Mouse (Mus musculus) stomach, postnatal 0 days (tissue): ENCODE measurements at regions not wholly inside any gene's neighbourhood (a gene's known extent, or its start where the extent isn't known, plus 50 kb on each side); places are given as distances from the start of the nearest gene placed in this dataset.

Experiments
- ATAC-seq: fragments of 200-750 bp; cut with Nextera tagmentation; 2 replicates; pipeline ENCODE4 v1.8.0; 2017; ENCODE audit not compliant: low FRiP score, low TSS enrichment
- DNase-seq: peaks from one replicate; pipeline ENCODE4 v3.0.0-alpha.2; 2016; ENCODE audit warnings: low spot score
- H3K27ac ChIP-seq: fragments of 300-500 bp; sonication (generic); replicated peaks from 2 replicates; pipeline ENCODE4 v1.5.1; 2014; ENCODE audit warnings: mild to moderate bottlenecking, control low read depth
- H3K27me3 ChIP-seq: fragments of 300-500 bp; sonication (generic); 2 replicates; pipeline ENCODE4 v1.6.1; 2014; ENCODE audit warnings: low read length; ENCODE audit not compliant: control insufficient read depth, insufficient read depth
- H3K36me3 ChIP-seq: fragments of 300-500 bp; sonication (generic); 2 replicates; pipeline ENCODE4 v1.6.1; 2014; ENCODE audit warnings: low read length, mixed read lengths; ENCODE audit not compliant: control insufficient read depth, insufficient read depth
- H3K4me1 ChIP-seq: fragments of 300-500 bp; sonication (generic); replicated peaks from 2 replicates; pipeline ENCODE4 v1.6.1; 2014; ENCODE audit warnings: antibody characterized with exemption; ENCODE audit not compliant: control insufficient read depth, insufficient read depth
- H3K4me2 ChIP-seq: fragments of 300-500 bp; sonication (generic); replicated peaks from 2 replicates; pipeline ENCODE4 v1.6.1; 2014; ENCODE audit warnings: low read depth, mild to moderate bottlenecking, control low read depth, moderate library complexity
- H3K4me3 ChIP-seq: fragments of 300-500 bp; sonication (generic); 2 replicates; pipeline ENCODE4 v1.5.1; 2014; ENCODE audit warnings: low read depth, low read length, control low read depth
- H3K9ac ChIP-seq: fragments of 300-500 bp; sonication (generic); 2 replicates; pipeline ENCODE4 v1.6.1; 2014; ENCODE audit warnings: mild to moderate bottlenecking, low read length, control low read depth, mixed read lengths
- H3K9me3 ChIP-seq: fragments of 300-500 bp; sonication (generic); 2 replicates; pipeline ENCODE4 v1.6.1; 2016; ENCODE audit warnings: low read length; ENCODE audit not compliant: control insufficient read depth
- CTCF ChIP-seq: IDR thresholded peaks from 2 replicates; pipeline ENCODE4 v1.5.1; 2016; ENCODE audit warnings: antibody characterized with exemption, low read depth, mild to moderate bottlenecking, moderate library complexity
- EP300 ChIP-seq: optimal IDR thresholded peaks from 2 replicates; pipeline ENCODE3; 2016; ENCODE audit warnings: antibody characterized with exemption
- WGBS: fragments of 180-500 bp; shearing (Covaris S2); extraction: QIAGEN DNeasy Blood & Tissue Kit; methylation state at CpG from one replicate; pipeline ENCODE4 v1.1.7; 2014; 5-methylcytosine and 5-hydroxymethylcytosine counted together

DNA sequence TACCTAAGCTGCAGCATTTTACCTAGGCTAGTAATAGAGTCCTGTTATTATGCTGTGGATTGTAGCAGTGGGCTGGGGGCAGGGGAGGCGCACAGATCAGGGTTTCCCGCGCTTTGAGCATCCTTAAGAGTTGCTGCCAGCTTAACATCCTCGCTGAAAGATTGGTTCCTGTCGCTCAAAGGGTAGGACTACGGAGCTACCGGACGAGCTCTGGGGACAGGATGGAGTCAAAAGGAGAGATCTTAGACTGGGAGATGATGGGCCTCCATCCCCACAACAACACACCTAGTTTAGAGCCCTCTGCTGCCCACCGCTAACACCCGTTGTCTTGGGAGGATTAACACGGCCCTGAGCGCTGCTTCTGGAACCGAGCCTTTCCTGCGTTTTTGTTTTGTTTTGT, 157.9 kb upstream of the Cypt12 start:
- H3K27ac ChIP-seq, result no peak overlapping the region
- DNase-seq (no peak), ATAC-seq (no peak)
- H3K4me1 ChIP-seq, result peaks cover 6% of the 10 kb centered on the region
- TF ChIP-seq CTCF, result no peak
- no peak for TF ChIP-seq EP300
- no peak overlapping the region for H3K4me3 ChIP-seq
- peaks cover 18% of the 10 kb centered on the region; the same call in 1 of the 2 replicates for H3K27me3 ChIP-seq
- no peaks in the 10 kb centered on the region for H3K9me3 ChIP-seq
- WGBS, result 2% methylated on average over 14 of the region's 14 CpGs
- no peaks in the 10 kb centered on the region for H3K36me3 ChIP-seq
- H3K9ac ChIP-seq, result no peak overlapping the region
- no peak overlapping the region for H3K4me2 ChIP-seq

GRCm38 (mm10) chr3:17790816-17791215, 157.4 kb upstream of the Cypt12 start:
- no peak overlapping the region for H3K4me3 ChIP-seq
- H3K4me1 ChIP-seq, result peaks cover 5% of the 10 kb centered on the region
- H3K36me3 ChIP-seq, result no peaks in the 10 kb centered on the region
- no peak overlapping the region for H3K9ac ChIP-seq
- 4% methylated on average over 12 of the region's 12 CpGs for WGBS
- no peak for TF ChIP-seq CTCF
- TF ChIP-seq EP300, result no peak
- H3K4me2 ChIP-seq, result no peak overlapping the region
- no peak overlapping the region for H3K27ac ChIP-seq
- DNase-seq (no peak), ATAC-seq (no peak)
- no peaks in the 10 kb centered on the region for H3K9me3 ChIP-seq
- peaks cover 18% of the 10 kb centered on the region; the same call in 1 of the 2 replicates for H3K27me3 ChIP-seq

DNA sequence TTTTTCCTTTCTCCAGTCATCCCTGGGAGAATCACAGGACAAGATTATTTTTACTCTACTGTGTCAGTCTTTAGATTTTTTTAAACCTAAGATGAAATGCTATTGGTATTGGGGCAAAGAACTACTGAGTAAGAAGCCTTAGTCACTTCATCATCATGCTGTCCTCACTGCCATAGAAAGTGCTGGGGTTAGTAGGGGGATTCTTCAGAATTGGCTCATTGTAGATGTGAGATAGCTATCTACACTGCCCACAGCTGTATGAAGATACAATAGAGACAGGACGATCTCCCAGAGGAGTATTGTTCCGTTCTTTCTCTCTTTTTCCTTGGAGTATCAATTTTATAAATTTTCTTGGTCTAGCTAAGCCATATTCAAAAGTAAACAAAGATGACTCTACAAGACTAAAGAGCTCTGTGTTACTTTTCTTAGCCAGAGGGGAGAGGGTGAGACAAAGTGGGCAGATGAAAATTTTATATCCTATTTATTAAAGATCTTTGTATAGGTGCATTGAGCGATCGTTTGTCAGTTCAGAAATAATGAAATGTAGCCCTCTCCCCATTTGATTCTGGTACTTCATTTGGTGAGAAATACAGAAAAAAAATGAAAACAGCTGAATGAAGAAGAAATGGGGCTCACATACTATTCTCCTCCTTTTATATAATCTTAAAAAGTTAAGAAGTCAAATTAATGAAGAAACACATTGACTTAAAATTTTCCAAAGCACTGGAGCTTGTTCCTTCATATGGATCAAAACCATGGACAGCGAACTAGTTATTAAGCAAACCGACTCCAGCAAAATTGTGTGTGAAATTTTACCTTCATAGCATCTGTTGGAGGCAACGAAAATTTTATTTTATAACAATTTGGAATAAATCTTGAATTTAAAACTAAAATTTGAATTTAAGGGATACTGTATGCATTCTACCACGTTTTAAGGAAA, 156.6 kb upstream of the Cypt12 start:
- no peak overlapping the region for H3K4me2 ChIP-seq
- ATAC-seq, result no peak
- H3K9ac ChIP-seq, result no peak overlapping the region
- WGBS, result 17% methylated on average over 8 of the region's 8 CpGs
- H3K4me1 ChIP-seq, result no peaks in the 10 kb centered on the region
- DNase-seq, result no peak
- no peaks in the 10 kb centered on the region for H3K36me3 ChIP-seq
- H3K27me3 ChIP-seq, result peaks cover 16% of the 10 kb centered on the region; the same call in 1 of the 2 replicates
- TF ChIP-seq CTCF, result no peak
- no peak for TF ChIP-seq EP300
- no peaks in the 10 kb centered on the region for H3K9me3 ChIP-seq
- H3K4me3 ChIP-seq, result no peak overlapping the region
- H3K27ac ChIP-seq, result no peak overlapping the region

GRCm38 (mm10) chr3:17792537-17793039, 155.6 kb upstream of the Cypt12 start:
- TF ChIP-seq CTCF, result no peak
- no peak for TF ChIP-seq EP300
- ATAC-seq (no peak), DNase-seq (no peak)
- Histone ChIP-seq H3K4me3 (no peak overlapping the region), H3K27ac (no peak overlapping the region), H3K27me3 (peaks cover 12% of the 10 kb centered on the region; the same call in 1 of the 2 replicates), H3K9me3 (no peaks in the 10 kb centered on the region), H3K4me1 (no peaks in the 10 kb centered on the region), H3K9ac (no peak overlapping the region), H3K36me3 (no peaks in the 10 kb centered on the region), H3K4me2 (no peak overlapping the region)
- 29% methylated on average over 2 of the region's 2 CpGs for WGBS

GRCm38 (mm10) chr3:17793646-17794250, 154.5 kb upstream of the Cypt12 start:
- ATAC-seq (no peak), DNase-seq (no peak)
- no peak for TF ChIP-seq EP300
- TF ChIP-seq CTCF, result no peak
- no peak overlapping the region for H3K4me3 ChIP-seq
- H3K9ac ChIP-seq, result no peak overlapping the region
- H3K4me1 ChIP-seq, result no peaks in the 10 kb centered on the region
- no peaks in the 10 kb centered on the region for H3K36me3 ChIP-seq
- no peak overlapping the region for H3K4me2 ChIP-seq
- no peak overlapping the region for H3K27ac ChIP-seq
- peaks cover 12% of the 10 kb centered on the region; the same call in 1 of the 2 replicates for H3K27me3 ChIP-seq
- no peaks in the 10 kb centered on the region for H3K9me3 ChIP-seq
- WGBS, result 2% methylated on average over 24 of the region's 24 CpGs
